In the genomic region with DNA sequence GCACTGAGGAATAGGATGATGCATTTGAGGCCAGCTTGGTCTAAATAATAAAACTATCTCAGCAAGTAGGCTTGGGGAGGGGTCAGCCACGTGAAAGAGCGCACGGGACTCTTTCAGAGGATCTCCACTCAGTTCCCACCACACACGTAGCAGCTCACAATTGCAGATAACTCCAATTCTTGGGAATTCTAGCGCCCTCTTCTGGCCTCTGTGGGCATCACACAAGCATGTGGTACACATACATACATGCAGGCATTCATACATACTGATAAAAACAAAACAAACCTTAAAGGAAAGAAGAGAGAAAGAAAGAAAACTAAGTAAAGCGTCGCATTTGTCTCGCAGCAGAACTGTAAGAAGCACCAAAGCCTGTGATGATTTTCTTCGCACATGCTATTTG, we compare ENCODE assay signal across 13 mouse cellular contexts. TPM values are rescaled to one million over a fixed set of nuclear protein-coding genes. Genes with fewer than 3 reads are reported as not detected.
A peak's percentile ranks its signal among the peaks of the same experiment; 100 is the strongest.
DNase-seq lines count a peak whose midpoint lies in the region; ATAC-seq and TF ChIP-seq lines count a peak whose summit lies in the region.
"Had no signal": no experiment of that assay in that cellular context is flagged by ENCODE, and none has a peak within 500 bp of the region (broad histone marks: within the 10 kb centered on the region; RNA-seq: fewer than 3 reads in every experiment).

No protein-coding gene starts in this region.

- no peak for TF ChIP-seq POLR2A in testis, adult 2 months (IDR thresholded peaks at IDR 0.05; ENCODE audit: control insufficient read depth, low read depth, low read length)

- H3K4me1 ChIP-seq in testis, adult 2 months (ENCODE audit: control insufficient read depth, insufficient read depth, low read length): peaks cover 6% of the 10 kb centered on the region
- H3K4me1 ChIP-seq in forebrain, embryonic 13.5 days: peaks cover 14% of the 10 kb centered on the region

- peak; percentile 70 for TF ChIP-seq CTCF in layer of hippocampus, adult 2 months (conservative IDR thresholded peaks at IDR 0.05)
- TF ChIP-seq CTCF in testis, adult 2 months (IDR thresholded peaks at IDR 0.05; ENCODE audit: control insufficient read depth, insufficient read depth, insufficient replicate concordance, low read depth, low read length): peak; percentile 27; the same call in 1 of the 2 replicates

- peak overlapping the region; percentile 81 for H3K4me3 ChIP-seq in layer of hippocampus, adult 2 months
- H3K4me3 ChIP-seq in testis, adult 2 months (ENCODE audit: control insufficient read depth, low read depth, low read length): no peak overlapping the region
- no peak overlapping the region for H3K4me3 ChIP-seq in forebrain, embryonic 13.5 days
- H3K4me3 ChIP-seq: embryonic facial prominence, embryonic 12.5 days had no signal

- no peak overlapping the region for H3K27ac ChIP-seq in layer of hippocampus, adult 2 months
- no peak overlapping the region for H3K27ac ChIP-seq in testis, adult 2 months (ENCODE audit: control insufficient read depth, insufficient read depth, low read depth, low read length)
- no peak overlapping the region for H3K27ac ChIP-seq in forebrain, embryonic 13.5 days
- H3K27ac ChIP-seq: embryonic facial prominence, embryonic 12.5 days had no signal

- no peaks in the 10 kb centered on the region for H3K36me3 ChIP-seq in testis, adult 2 months (ENCODE audit: control insufficient read depth, insufficient read depth, low read length)
- no peaks in the 10 kb centered on the region for H3K36me3 ChIP-seq in forebrain, embryonic 13.5 days (ENCODE audit: poor library complexity, severe bottlenecking)
- H3K36me3 ChIP-seq: embryonic facial prominence, embryonic 12.5 days had no signal

- 76% methylated on average over 9 of the region's 9 CpGs for WGBS in forebrain, embryonic 13.5 days

- no peaks in the 10 kb centered on the region for H3K27me3 ChIP-seq in testis, adult 2 months (ENCODE audit: control insufficient read depth, insufficient read depth, low read length)
- peaks cover 26% of the 10 kb centered on the region for H3K27me3 ChIP-seq in forebrain, embryonic 13.5 days

- no peak for DNase-seq in layer of hippocampus, adult 2 months (ENCODE audit: low spot score in 2 of 2)
- no peak for DNase-seq in layer of hippocampus, adult 9-10 months (ENCODE audit: low spot score)
- DNase-seq in testis, postnatal 10 days (ENCODE audit: low spot score): no peak
- peak; percentile 26 for DNase-seq in cerebellum, adult 9-11 months
- DNase-seq in adrenal gland, postnatal 4 days (ENCODE audit: low spot score in 2 of 2): no peak
- DNase-seq: adrenal gland, postnatal 36 days; heart, adult 11 months; lung, postnatal 10 days; thymus, adult 18-20 months had no signal

- no peaks in the 10 kb centered on the region for H3K9me3 ChIP-seq in forebrain, embryonic 13.5 days (replicated peaks)
- H3K9me3 ChIP-seq: embryonic facial prominence, embryonic 12.5 days had no signal

- ATAC-seq in forebrain, embryonic 13.5 days: no peak
- ATAC-seq: forebrain, embryonic 16.5 days had no signal

- no peak overlapping the region for H3K4me2 ChIP-seq in forebrain, embryonic 13.5 days
- H3K4me2 ChIP-seq: embryonic facial prominence, embryonic 12.5 days had no signal

- no peak overlapping the region for H3K9ac ChIP-seq in forebrain, embryonic 13.5 days
- H3K9ac ChIP-seq: embryonic facial prominence, embryonic 12.5 days had no signal

RNA-seq across cellular contexts. Expression of gene Sidt1, which starts 2.3 kb away (rescaled TPM):
- total RNA-seq in layer of hippocampus, adult 2 months (2021): 10 to 100 TPM; 43.5 to 45.0 TPM
- 0.15 and 0.32 TPM in 2 replicates for polyA plus RNA-seq in testis, adult 2 months (2012; rRNA removed)
- 10 to 100 TPM; 11.7 to 14.1 TPM for total RNA-seq in adrenal gland, postnatal 4 days (2021)
- 0.67 and 0.70 TPM in 2 replicates for polyA plus RNA-seq in forebrain, embryonic 13.5 days (2015; fragmentation: Nextera tagmentation; extraction: Ambion mirVana)

RNA-seq across cellular contexts. Expression of gene Spice1, which starts 16.3 kb away (rescaled TPM):
- total RNA-seq in layer of hippocampus, adult 2 months (2021): 10 to 100 TPM; 20.6 to 23.3 TPM
- 12.4 and 12.8 TPM in 2 replicates for polyA plus RNA-seq in testis, adult 2 months (2012; rRNA removed)
- 10 to 100 TPM; 19.9 to 21.3 TPM for total RNA-seq in adrenal gland, postnatal 4 days (2021)
- 26.8 and 28.2 TPM in 2 replicates for polyA plus RNA-seq in forebrain, embryonic 13.5 days (2015; fragmentation: Nextera tagmentation; extraction: Ambion mirVana)
